Mouse (Mus musculus) heart, embryonic 16.5 days (tissue): Measurements from ENCODE around the gene Zc3h12d. TPM values are rescaled to one million over a fixed set of nuclear protein-coding genes. Genes with fewer than 3 reads are reported as not detected.

Source experiments
- ATAC-seq: fragments of 200-750 bp; cut with Nextera tagmentation; replicated peaks from 2 replicates; pipeline ENCODE4 v1.8.0; 2017; ENCODE audit warnings: moderate number of reproducible peaks; ENCODE audit not compliant: insufficient read depth, low FRiP score; ENCODE audit errors: extremely low read depth
- H3K27ac ChIP-seq: fragments of 300-500 bp; sonication (generic); 2 replicates; pipeline ENCODE4 v1.5.1; 2014; ENCODE audit warnings: mild to moderate bottlenecking, low read length, control low read depth, moderate library complexity
- H3K27me3 ChIP-seq: fragments of 300-500 bp; sonication (generic); 2 replicates; pipeline ENCODE4 v1.6.1; 2014; ENCODE audit warnings: low read length, mixed read lengths; ENCODE audit not compliant: control insufficient read depth, insufficient read depth
- H3K36me3 ChIP-seq: fragments of 300-500 bp; sonication (generic); 2 replicates; pipeline ENCODE4 v1.6.1; 2014; ENCODE audit not compliant: control insufficient read depth, insufficient read depth
- H3K4me1 ChIP-seq: fragments of 300-500 bp; sonication (generic); 2 replicates; pipeline ENCODE4 v1.6.1; 2014; ENCODE audit warnings: low read length, mixed read lengths; ENCODE audit not compliant: control insufficient read depth, insufficient read depth
- H3K4me2 ChIP-seq: fragments of 300-500 bp; sonication (generic); 2 replicates; pipeline ENCODE4 v1.6.1; 2014; ENCODE audit warnings: low read depth, mild to moderate bottlenecking, control low read depth, low read length
- H3K4me3 ChIP-seq: fragments of 300-500 bp; sonication (generic); 2 replicates; pipeline ENCODE4 v1.5.1; 2014; ENCODE audit warnings: mild to moderate bottlenecking, control low read depth, low read length
- H3K9ac ChIP-seq: fragments of 300-500 bp; sonication (generic); 2 replicates; pipeline ENCODE4 v1.6.1; 2014; ENCODE audit warnings: low read length, control low read depth
- H3K9me3 ChIP-seq: fragments of 300-500 bp; sonication (generic); replicated peaks from 2 replicates; pipeline ENCODE4 v1.6.1; 2016; ENCODE audit warnings: low read length; ENCODE audit not compliant: control insufficient read depth
- WGBS: fragments of 180-500 bp; shearing (Covaris S2); extraction: QIAGEN DNeasy Blood & Tissue Kit; methylation state at CpG from one replicate; pipeline ENCODE4 v1.1.7; 2014; 5-methylcytosine and 5-hydroxymethylcytosine counted together
- polyA plus RNA-seq: library from polyadenylated mRNA; unstranded; fragments of >200 nt; fragmentation: Nextera tagmentation; extraction: Ambion mirVana; gene quantifications from 2 replicates; pipeline ENCODE4 v1.2.1, GENCODE M21; 2015

The Zc3h12d gene
- polyA plus RNA-seq, 1 experiment from 2014 or later: 0.38 TPM

GRCm38 (mm10) chr10:7819156-7819555, 13.1 kb upstream of the Zc3h12d start:
- H3K9me3 ChIP-seq: no peaks in the 10 kb centered on the region
- WGBS: 88% methylated on average over 4 of the region's 4 CpGs

GRCm38 (mm10) chr10:7819603-7820002, 12.7 kb upstream of the Zc3h12d start:
- WGBS: 76% methylated on average over 4 of the region's 4 CpGs

More at GRCm38 (mm10) chr10:7819156-7819555, 13.1 kb upstream of the Zc3h12d start:
- no peak overlapping the region for H3K4me2 ChIP-seq
- H3K4me3 ChIP-seq: no peak overlapping the region
- no peak overlapping the region for H3K9ac ChIP-seq
- no peak for ATAC-seq
- H3K27me3 ChIP-seq: no peaks in the 10 kb centered on the region
- no peak overlapping the region for H3K27ac ChIP-seq
- peaks cover 28% of the 10 kb centered on the region for H3K36me3 ChIP-seq
- no peaks in the 10 kb centered on the region for H3K4me1 ChIP-seq

GRCm38 (mm10) chr10:7820171-7820570, 12.1 kb upstream of the Zc3h12d start:
- no peaks in the 10 kb centered on the region for H3K9me3 ChIP-seq
- no peak for ATAC-seq
- no peak overlapping the region for H3K4me2 ChIP-seq
- H3K36me3 ChIP-seq: peaks cover 23% of the 10 kb centered on the region
- H3K4me1 ChIP-seq: no peaks in the 10 kb centered on the region
- no peak overlapping the region for H3K4me3 ChIP-seq
- no peak overlapping the region for H3K9ac ChIP-seq
- no peaks in the 10 kb centered on the region for H3K27me3 ChIP-seq
- no peak overlapping the region for H3K27ac ChIP-seq
- 89% methylated on average over 5 of the region's 5 CpGs for WGBS

More at GRCm38 (mm10) chr10:7819603-7820002, 12.7 kb upstream of the Zc3h12d start:
- Histone ChIP-seq H3K4me1 (no peaks in the 10 kb centered on the region), H3K4me3 (no peak overlapping the region), H3K9ac (no peak overlapping the region), H3K27me3 (no peaks in the 10 kb centered on the region), H3K27ac (no peak overlapping the region), H3K36me3 (peaks cover 24% of the 10 kb centered on the region), H3K9me3 (no peaks in the 10 kb centered on the region), H3K4me2 (no peak overlapping the region)
- ATAC-seq: no peak

- Histone ChIP-seq H3K36me3 (peaks cover 21% of the 10 kb centered on the region), H3K9me3 (no peaks in the 10 kb centered on the region), H3K27me3 (no peaks in the 10 kb centered on the region), H3K4me2 (no peak overlapping the region), H3K4me3 (no peak overlapping the region), H3K27ac (no peak overlapping the region), H3K9ac (no peak overlapping the region), H3K4me1 (no peaks in the 10 kb centered on the region)
- ATAC-seq: no peak
- WGBS: 92% methylated on average over 12 of the region's 12 CpGs
These were observed 10.3 kb upstream of the Zc3h12d start for GRCm38 (mm10) chr10:7821981-7822380.

GRCm38 (mm10) chr10:7824663-7825280, 7.5 kb upstream of the Zc3h12d start:
- WGBS: 78% methylated on average over 9 of the region's 9 CpGs
- H3K4me2 ChIP-seq: no peak overlapping the region
- H3K9me3 ChIP-seq: no peaks in the 10 kb centered on the region
- ATAC-seq: no peak
- no peak overlapping the region for H3K27ac ChIP-seq
- H3K9ac ChIP-seq: no peak overlapping the region
- no peaks in the 10 kb centered on the region for H3K27me3 ChIP-seq
- no peak overlapping the region for H3K4me3 ChIP-seq
- peaks cover 16% of the 10 kb centered on the region for H3K36me3 ChIP-seq
- no peaks in the 10 kb centered on the region for H3K4me1 ChIP-seq

- Histone ChIP-seq H3K4me3 (no peak overlapping the region), H3K36me3 (peaks cover 16% of the 10 kb centered on the region), H3K27me3 (no peaks in the 10 kb centered on the region), H3K27ac (no peak overlapping the region), H3K4me1 (no peaks in the 10 kb centered on the region), H3K9me3 (no peaks in the 10 kb centered on the region), H3K9ac (no peak overlapping the region), H3K4me2 (no peak overlapping the region)
- 93% methylated on average over 4 of the region's 4 CpGs for WGBS
- ATAC-seq: no peak
These were observed 7.0 kb upstream of the Zc3h12d start for GRCm38 (mm10) chr10:7825281-7825665.

GRCm38 (mm10) chr10:7826106-7826505, 6.2 kb upstream of the Zc3h12d start:
- Histone ChIP-seq H3K4me1 (no peaks in the 10 kb centered on the region), H3K9me3 (no peaks in the 10 kb centered on the region), H3K36me3 (peaks cover 11% of the 10 kb centered on the region), H3K4me3 (no peak overlapping the region), H3K27ac (no peak overlapping the region), H3K4me2 (no peak overlapping the region), H3K27me3 (no peaks in the 10 kb centered on the region), H3K9ac (no peak overlapping the region)
- no peak for ATAC-seq
- 89% methylated on average over 9 of the region's 9 CpGs for WGBS

- Histone ChIP-seq H3K36me3 (no peaks in the 10 kb centered on the region), H3K27ac (no peak overlapping the region), H3K27me3 (no peaks in the 10 kb centered on the region; the same call in 1 of the 2 replicates), H3K4me2 (no peak overlapping the region), H3K9me3 (no peaks in the 10 kb centered on the region), H3K4me1 (peaks cover 6% of the 10 kb centered on the region; the same call in 1 of the 2 replicates), H3K9ac (no peak overlapping the region), H3K4me3 (no peak overlapping the region)
- 71% methylated on average over 9 of the region's 9 CpGs for WGBS
- ATAC-seq: no peak
These were observed 1.3 kb downstream of the Zc3h12d start for GRCm38 (mm10) chr10:7833377-7834165.

- Histone ChIP-seq H3K4me3 (no peak overlapping the region), H3K36me3 (no peaks in the 10 kb centered on the region), H3K27me3 (peaks cover 1% of the 10 kb centered on the region), H3K9me3 (no peaks in the 10 kb centered on the region), H3K27ac (no peak overlapping the region), H3K4me1 (peaks cover 9% of the 10 kb centered on the region; the same call in 1 of the 2 replicates), H3K9ac (no peak overlapping the region), H3K4me2 (no peak overlapping the region)
- WGBS: 57% methylated on average over 10 of the region's 10 CpGs
- ATAC-seq: no peak
These were observed 2.5 kb downstream of the Zc3h12d start for GRCm38 (mm10) chr10:7834671-7835225.
